Mouse (Mus musculus) brain, embryonic 14.5 days (tissue): ENCODE data around the gene Ttc28. TPM values are rescaled to one million over a fixed set of nuclear protein-coding genes. Genes with fewer than 3 reads are reported as not detected.

Experiments used
- DNase-seq: peaks from one replicate; pipeline ENCODE4 v3.0.0-alpha.2; 2011; ENCODE audit warnings: low read depth
- CTCF ChIP-seq: fragments of 200-500 bp; IDR thresholded peaks from 2 replicates; pipeline ENCODE4 v1.5.1; 2012; ENCODE audit warnings: inconsistent platforms, mild to moderate bottlenecking, moderate library complexity, borderline replicate concordance; ENCODE audit not compliant: insufficient read depth, insufficient read length; ENCODE audit errors: extremely low read depth
- POLR2A ChIP-seq: fragments of 200-500 bp; IDR thresholded peaks from 2 replicates; pipeline ENCODE4 v1.6.1; 2012; ENCODE audit warnings: mild to moderate bottlenecking, inconsistent platforms, borderline replicate concordance; ENCODE audit not compliant: poor library complexity, insufficient read depth, insufficient read length, severe bottlenecking; ENCODE audit errors: extremely low read depth
- polyA plus RNA-seq: library from polyadenylated mRNA; depleted of rRNA; stranded (reverse); fragments of >200 nt; gene quantifications from 2 replicates; pipeline ENCODE4 v1.2.3, GENCODE M21; 2012

Ttc28 gene
- polyA plus RNA-seq, 1 experiment = 39.8 TPM

DNA sequence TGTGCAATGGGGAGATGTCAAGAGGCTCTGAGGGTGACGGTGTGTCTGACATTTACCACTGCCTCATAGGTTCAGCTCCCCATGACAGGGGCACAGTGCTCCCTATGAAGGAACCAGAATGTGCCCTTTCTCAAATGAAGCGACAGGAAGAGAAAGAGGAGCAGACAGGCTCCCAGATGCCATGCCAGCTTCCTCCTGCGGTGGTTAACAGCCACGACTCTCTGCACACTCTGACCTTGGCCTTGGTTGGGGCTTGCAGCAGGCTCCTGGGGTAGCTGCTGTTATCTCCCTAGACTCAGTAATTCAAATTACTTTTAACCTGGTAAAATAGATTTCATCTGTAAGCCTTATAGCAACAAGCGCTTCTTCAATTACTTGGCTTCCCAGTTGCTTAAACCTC is 196.2 kb downstream of the Ttc28 start:
- no peak for TF ChIP-seq CTCF
- TF ChIP-seq POLR2A = no peak
- no peak for DNase-seq

DNA sequence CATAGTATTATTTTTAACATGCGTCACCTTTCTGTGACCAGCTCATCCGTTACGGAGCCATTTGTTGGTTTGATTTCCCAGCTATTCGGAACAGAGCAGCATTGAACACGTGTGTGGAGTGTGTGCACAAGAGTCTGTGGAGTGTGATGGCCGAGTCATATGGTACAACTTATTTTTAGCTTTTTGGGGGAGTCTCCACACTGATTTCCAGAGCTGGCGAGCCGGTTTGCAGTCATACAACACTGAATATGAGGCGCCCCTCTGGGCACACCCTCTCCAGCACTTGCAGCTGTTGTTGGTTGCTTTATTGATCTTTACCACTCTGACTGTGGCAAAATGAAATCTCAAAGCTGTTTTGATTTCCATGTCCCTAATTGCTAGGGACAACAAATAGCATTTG is 197.7 kb downstream of the Ttc28 start:
- no peak for DNase-seq
- no peak for TF ChIP-seq CTCF
- TF ChIP-seq POLR2A = no peak

DNA sequence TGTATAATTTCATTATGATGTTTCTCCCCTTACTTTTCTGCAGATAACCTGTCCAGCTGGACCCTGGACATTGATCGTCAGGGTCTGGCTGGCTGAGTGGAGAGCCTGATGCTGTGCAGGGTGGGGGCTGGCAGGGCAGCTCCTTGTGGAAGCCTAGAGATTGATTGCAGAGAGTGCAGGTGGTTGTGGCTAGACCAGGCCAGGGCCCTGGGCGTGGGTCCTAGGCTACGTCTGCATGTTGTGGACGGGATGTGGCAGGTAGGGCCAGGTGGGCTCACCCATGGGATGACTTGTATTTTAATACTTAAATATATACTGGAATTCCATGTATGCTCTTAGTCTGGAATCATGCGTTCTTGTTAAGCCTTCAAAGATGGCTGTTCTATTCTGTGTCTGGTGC is 201.0 kb downstream of the Ttc28 start:
- TF ChIP-seq CTCF (no peak), POLR2A (no peak)
- no peak for DNase-seq

DNA sequence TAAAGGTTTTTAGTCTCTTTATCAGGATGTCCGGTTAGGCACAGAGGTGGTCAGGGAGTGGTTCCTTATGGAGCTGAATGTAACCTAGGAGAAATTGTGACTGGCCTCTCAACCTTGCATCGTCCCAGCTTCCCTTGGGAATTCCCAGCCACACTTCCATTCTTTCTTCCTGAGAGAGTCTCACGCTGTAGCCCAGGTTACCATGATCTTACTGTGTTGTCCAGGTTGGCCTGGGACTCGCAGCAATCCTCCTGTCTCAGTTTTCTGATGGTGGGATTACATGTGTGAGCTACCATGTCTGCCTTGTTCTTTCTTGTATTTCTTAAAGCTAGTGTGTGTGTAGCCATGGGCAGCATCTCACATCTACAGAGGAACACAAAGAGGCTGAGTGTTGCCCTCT is 206.2 kb downstream of the Ttc28 start:
- DNase-seq = no peak
- TF ChIP-seq CTCF = no peak
- TF ChIP-seq POLR2A = no peak

DNA sequence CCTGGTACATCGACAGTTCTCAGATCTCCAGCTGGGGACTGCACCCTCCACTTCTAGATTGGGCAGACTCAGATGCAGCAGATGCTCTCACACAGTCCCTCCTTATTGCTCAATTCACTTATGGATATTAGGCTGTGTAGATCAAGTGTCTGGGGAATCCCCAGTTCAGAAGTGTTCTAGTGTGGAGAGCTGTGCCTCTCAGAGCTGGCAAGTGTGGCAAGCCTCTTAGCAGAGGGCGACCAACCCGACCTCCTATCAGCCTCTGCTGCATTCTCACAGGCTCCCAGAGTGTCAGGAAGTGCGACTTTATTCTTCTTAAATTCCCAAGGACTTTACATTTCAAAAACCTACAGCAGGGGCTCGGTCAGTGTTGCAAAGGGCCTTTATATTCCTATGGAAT is 217.1 kb downstream of the Ttc28 start:
- peak; percentile 63 for DNase-seq
- no peak for TF ChIP-seq POLR2A
- no peak for TF ChIP-seq CTCF

DNA sequence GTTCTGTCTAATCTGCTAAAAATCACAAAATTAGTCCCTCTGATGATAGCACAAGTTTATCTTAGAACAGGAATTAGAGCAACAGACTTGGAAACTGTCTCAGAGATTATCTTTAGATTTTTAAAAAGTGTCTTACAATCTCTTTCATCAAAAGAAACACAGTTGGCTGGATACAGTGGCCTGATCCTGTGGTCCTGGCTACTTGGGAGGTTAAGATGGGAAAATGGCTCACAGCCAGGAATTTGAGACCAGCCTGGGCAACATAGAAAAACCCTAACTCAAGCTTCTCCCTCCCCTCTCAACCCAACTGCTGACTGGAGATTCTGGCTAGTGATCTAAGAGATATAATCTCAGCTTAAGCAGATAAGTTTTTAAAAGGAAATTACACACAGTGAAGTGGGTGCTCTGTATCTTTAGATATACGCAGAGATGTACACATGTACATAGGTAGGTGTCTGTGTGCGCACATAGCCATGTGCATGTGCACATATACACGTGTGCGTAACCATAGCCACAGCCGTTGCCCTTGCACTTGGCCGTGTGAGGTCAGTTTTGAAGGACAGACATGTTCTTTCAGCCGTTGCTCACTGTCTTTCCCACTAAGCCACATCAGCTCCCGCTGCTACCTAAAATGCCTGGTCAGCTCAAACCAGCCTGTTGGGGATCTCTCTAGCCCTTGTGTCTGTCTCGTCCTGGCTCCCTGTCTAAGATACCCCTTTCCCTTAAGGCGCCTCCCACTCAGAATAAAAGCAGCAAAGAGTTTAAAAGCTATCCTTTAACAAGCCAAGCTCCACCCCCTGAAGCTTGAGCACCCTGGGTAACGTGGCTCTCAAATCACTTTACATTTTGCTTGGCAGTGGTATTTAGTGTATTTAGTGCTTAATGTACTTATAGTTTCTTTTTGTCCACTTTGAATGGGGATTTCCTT is 217.9 kb downstream of the Ttc28 start:
- DNase-seq = peak; percentile 85
- no peak for TF ChIP-seq CTCF
- TF ChIP-seq POLR2A = no peak

DNA sequence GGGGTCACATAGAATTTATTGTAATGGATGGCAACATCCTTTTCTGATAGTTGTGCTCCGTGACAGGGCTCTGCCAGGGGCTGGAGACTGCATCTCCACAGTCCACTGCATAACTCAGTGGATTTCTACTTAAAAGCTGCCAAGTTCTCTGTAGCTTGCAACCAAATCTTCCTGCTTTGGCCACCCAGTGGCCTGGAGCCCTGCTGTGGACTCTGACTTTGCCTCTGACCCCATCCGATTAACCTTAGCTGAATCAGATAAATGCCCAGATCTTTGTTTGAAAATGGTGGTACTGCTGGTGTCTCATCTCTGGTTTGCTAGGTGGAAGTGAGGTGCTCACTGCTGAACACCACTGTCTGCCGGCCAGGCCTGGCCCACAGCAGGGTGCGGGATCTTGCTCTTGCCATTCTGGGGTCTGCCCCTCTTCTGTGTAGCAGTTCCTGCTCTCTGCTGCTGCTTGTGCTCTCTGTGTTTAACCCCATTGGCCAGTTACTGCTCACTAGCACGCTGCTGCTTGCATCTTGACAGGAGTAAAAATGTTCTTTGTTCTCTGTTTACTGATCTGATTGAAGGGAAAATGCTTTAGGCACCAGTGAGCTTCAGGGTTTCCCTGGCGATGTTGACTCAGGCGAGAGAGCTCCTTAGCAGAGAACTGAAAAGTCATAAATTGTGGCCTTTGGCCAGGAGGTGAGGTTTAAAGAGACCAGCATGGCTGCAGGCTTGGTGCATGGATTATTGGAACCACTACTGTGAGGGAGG is 219.1 kb downstream of the Ttc28 start:
- DNase-seq = peak; percentile 78
- TF ChIP-seq POLR2A = no peak
- TF ChIP-seq CTCF = no peak

DNA sequence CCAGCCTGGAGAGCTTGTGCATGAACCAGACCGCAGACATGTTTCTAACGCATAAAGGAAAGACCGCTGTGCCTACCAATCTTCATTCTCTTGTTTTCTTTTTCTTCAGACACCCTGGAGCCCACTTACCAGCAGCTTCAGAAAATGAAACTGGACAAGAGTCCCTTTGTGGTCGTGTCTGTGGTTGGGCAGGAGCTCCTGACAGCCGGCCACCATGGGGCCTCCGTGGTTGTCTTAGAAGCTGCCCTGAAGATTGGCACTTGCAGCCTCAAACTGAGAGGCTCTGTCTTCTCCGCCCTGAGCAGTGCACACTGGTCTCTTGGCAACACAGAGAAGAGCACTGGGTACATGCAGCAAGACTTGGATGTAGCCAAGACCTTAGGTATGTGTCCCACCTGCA is 221.0 kb downstream of the Ttc28 start:
- no peak for DNase-seq
- TF ChIP-seq POLR2A (no peak), CTCF (no peak)

DNA sequence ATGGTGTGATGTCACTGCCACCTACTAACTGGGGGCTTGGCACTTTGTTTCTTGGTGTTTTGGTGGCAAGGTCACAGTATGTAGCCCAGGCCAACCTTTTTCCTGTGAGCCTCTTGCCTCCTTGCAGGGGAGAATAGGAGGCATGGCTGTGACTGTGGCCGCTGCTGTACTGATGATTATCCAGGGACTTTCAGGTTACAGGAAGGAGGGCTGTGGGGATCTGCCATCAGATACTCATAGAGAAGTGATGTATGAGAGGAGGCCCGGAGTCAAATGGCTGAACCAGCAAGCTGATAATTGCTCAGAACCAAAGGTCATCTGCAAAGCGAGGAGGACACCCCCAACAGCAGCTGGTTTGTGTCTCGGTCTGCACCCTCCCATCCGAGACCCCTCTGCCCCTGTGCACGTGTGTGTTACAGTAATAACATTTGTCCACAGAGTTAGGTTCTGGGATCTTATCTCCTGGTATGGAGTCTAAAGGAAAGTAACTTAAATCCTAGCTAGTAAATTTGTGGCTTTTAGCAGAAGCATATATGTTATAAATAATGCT is 221.9 kb downstream of the Ttc28 start:
- TF ChIP-seq CTCF (no peak), POLR2A (no peak)
- no peak for DNase-seq

DNA sequence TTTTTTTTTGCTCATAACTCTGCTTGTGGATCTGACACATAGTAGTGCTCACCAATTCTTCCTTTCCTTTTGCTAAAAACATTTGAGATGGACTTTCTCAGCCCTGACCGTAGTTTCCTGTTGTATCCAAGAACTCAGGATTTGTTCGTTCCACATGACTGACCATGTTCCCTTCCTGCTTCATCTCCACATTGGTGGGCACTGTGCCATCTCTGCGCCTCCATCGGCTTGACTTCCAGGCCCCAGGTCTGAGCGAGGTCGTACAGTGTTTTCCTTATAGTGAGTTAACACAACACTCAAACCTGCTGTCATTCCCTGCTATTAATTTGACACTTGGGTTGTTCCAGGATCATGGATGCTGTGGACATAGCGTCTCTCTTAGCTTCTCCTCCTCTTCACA is 225.2 kb downstream of the Ttc28 start:
- no peak for TF ChIP-seq CTCF
- TF ChIP-seq POLR2A = no peak
- no peak for DNase-seq

DNA sequence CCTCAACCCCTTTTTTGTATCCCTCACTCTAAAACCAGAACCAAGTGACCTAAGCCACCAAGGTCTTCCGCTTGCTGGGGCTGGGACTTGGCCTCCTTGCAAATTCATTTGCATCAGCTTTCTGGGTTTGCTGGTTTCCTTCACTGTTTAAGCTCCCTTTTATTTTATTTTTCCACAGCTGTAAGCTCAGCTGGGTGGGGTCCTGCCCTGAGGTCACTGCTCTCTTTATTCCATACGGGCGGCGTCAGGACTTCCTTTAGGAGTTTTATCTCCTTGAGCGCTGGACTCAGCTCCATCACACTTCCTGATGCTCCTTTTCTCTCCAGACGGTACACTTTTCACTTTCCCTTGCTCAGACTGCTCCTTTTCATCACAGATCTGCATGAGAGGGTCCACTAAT is 231.8 kb downstream of the Ttc28 start:
- no peak for DNase-seq
- TF ChIP-seq POLR2A (no peak), CTCF (no peak)

DNA sequence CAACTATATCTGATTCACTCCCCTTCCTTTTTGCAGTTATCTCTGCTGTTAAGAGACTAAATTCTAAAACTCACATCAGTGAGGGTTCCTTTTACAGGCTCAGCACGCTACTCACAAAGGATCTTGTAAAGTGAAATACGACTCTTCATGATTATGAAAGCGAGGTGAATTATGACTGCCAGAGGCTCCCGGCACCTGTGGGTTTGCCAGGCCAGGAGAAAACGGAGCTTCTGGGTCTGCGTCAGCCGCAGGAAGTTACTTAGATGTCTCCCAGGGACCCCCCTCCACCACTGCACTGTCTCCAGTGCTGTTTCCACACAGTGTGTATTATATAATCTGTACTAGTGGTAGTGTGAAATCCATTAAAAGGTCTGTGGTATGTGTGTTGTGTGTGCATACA is 233.6 kb downstream of the Ttc28 start:
- TF ChIP-seq CTCF (no peak), POLR2A (no peak)
- DNase-seq = no peak

DNA sequence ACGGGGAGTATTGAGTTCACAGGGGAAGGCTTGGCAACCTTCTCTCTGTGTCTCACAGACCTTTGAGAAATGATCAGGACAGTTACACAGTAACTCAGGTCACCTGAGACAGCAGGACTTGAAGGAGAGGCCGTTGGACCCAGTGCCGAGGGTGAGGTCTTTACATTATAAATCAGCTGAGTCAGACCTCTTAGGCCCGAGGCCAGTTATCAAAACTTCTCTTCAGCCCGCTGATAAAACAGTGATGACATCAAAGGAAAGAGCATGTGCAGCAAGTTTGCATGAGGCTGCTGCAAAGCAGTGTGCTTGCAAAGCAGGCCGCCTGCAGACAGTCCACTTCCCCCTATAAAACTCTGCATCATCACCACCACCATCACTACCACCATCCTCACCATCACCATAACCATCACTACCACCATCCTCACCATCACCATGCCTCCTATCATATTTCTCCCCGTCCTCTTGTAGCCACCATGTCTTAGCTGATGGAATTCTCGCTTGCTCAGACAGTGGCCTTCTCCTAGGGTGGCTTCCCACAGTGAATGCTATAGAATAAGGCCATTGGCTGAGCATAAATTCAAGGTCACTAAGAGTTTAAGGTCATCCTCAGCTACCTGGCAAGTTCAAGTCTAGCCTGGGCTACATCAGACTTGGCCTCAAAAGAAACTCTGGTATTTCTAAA is 234.2 kb downstream of the Ttc28 start:
- DNase-seq = no peak
- TF ChIP-seq CTCF = no peak
- no peak for TF ChIP-seq POLR2A
